Mouse (Mus musculus) neural tube, embryonic 12.5 days (tissue): ENCODE results near the gene Zrsr1. TPM values are rescaled to one million over a fixed set of nuclear protein-coding genes. Genes with fewer than 3 reads are reported as not detected.

Source experiments
- ATAC-seq: fragments of 200-750 bp; cut with Nextera tagmentation; 2 replicates; pipeline ENCODE4 v1.8.0; 2017; ENCODE audit warnings: low read depth, mild to moderate bottlenecking, moderate TSS enrichment, moderate library complexity; ENCODE audit not compliant: low FRiP score
- H3K27ac ChIP-seq: fragments of 300-500 bp; sonication (generic); 2 replicates; pipeline ENCODE4 v1.5.1; 2016
- H3K27me3 ChIP-seq: fragments of 300-500 bp; sonication (generic); replicated peaks from 2 replicates; pipeline ENCODE4 v1.6.1; 2016; ENCODE audit warnings: mild to moderate bottlenecking
- H3K36me3 ChIP-seq: fragments of 300-500 bp; sonication (generic); 2 replicates; pipeline ENCODE4 v1.6.1; 2016; ENCODE audit warnings: mild to moderate bottlenecking
- H3K4me1 ChIP-seq: fragments of 300-500 bp; sonication (generic); 2 replicates; pipeline ENCODE4 v1.6.1; 2016
- H3K4me2 ChIP-seq: fragments of 300-500 bp; sonication (generic); replicated peaks from 2 replicates; pipeline ENCODE4 v1.6.1; 2016; ENCODE audit warnings: mild to moderate bottlenecking
- H3K4me3 ChIP-seq: fragments of 300-500 bp; sonication (generic); 2 replicates; pipeline ENCODE4 v1.5.1; 2016
- H3K9ac ChIP-seq: fragments of 300-500 bp; sonication (generic); 2 replicates; pipeline ENCODE4 v1.6.1; 2016; ENCODE audit warnings: mild to moderate bottlenecking
- H3K9me3 ChIP-seq: fragments of 300-500 bp; sonication (generic); 2 replicates; pipeline ENCODE4 v1.6.1; 2016; ENCODE audit warnings: mild to moderate bottlenecking
- WGBS: fragments of 180-500 bp; shearing (Covaris S2); methylation state at CpG from one replicate; pipeline ENCODE4 v1.1.7; 2016; 5-methylcytosine and 5-hydroxymethylcytosine counted together
- polyA plus RNA-seq: library from polyadenylated mRNA; unstranded; fragments of >200 nt; fragmentation: Nextera tagmentation; extraction: Ambion mirVana; gene quantifications from 2 replicates; pipeline ENCODE4 v1.2.1, GENCODE M21; 2016

The Zrsr1 gene
- polyA plus RNA-seq, 1 experiment from 2014 or later: 6.3 TPM

GRCm38 (mm10) chr11:22950131-22950530 is 21.7 kb upstream of the Zrsr1 start:
- H3K9me3 ChIP-seq: no peaks in the 10 kb centered on the region
- H3K27me3 ChIP-seq: no peaks in the 10 kb centered on the region
- no peaks in the 10 kb centered on the region for H3K4me1 ChIP-seq
- H3K9ac ChIP-seq: no peak overlapping the region
- no peak overlapping the region for H3K27ac ChIP-seq
- peaks cover 2% of the 10 kb centered on the region; the same call in 1 of the 2 replicates for H3K36me3 ChIP-seq
- no peak overlapping the region for H3K4me3 ChIP-seq
- WGBS: 94% methylated on average over 6 of the region's 6 CpGs
- no peak overlapping the region for H3K4me2 ChIP-seq
- no peak for ATAC-seq

- ATAC-seq: no peak
- Histone ChIP-seq H3K36me3 (peaks cover 2% of the 10 kb centered on the region; the same call in 1 of the 2 replicates), H3K9ac (no peak overlapping the region), H3K27ac (no peak overlapping the region), H3K4me1 (no peaks in the 10 kb centered on the region), H3K4me3 (no peak overlapping the region), H3K9me3 (no peaks in the 10 kb centered on the region), H3K4me2 (no peak overlapping the region), H3K27me3 (no peaks in the 10 kb centered on the region)
- WGBS: 92% methylated on average over 7 of the region's 7 CpGs
Observed at GRCm38 (mm10) chr11:22952668-22953067, 19.1 kb upstream of the Zrsr1 start.

GRCm38 (mm10) chr11:22956346-22956745 is 15.5 kb upstream of the Zrsr1 start:
- H3K36me3 ChIP-seq: peaks cover 2% of the 10 kb centered on the region; the same call in 1 of the 2 replicates
- 96% methylated on average over 6 of the region's 6 CpGs for WGBS
- no peaks in the 10 kb centered on the region for H3K4me1 ChIP-seq
- ATAC-seq: no peak
- no peaks in the 10 kb centered on the region for H3K9me3 ChIP-seq
- H3K4me2 ChIP-seq: no peak overlapping the region
- no peak overlapping the region for H3K9ac ChIP-seq
- H3K27ac ChIP-seq: no peak overlapping the region
- H3K4me3 ChIP-seq: no peak overlapping the region
- H3K27me3 ChIP-seq: no peaks in the 10 kb centered on the region

GRCm38 (mm10) chr11:22956830-22957229 is 15.0 kb upstream of the Zrsr1 start:
- no peak overlapping the region for H3K4me3 ChIP-seq
- peaks cover 2% of the 10 kb centered on the region; the same call in 1 of the 2 replicates for H3K36me3 ChIP-seq
- H3K27ac ChIP-seq: no peak overlapping the region
- no peak for ATAC-seq
- WGBS: 80% methylated on average over 4 of the region's 4 CpGs
- H3K27me3 ChIP-seq: no peaks in the 10 kb centered on the region
- H3K4me1 ChIP-seq: no peaks in the 10 kb centered on the region
- no peak overlapping the region for H3K9ac ChIP-seq
- H3K9me3 ChIP-seq: no peaks in the 10 kb centered on the region
- no peak overlapping the region for H3K4me2 ChIP-seq

- Histone ChIP-seq H3K4me3 (no peak overlapping the region), H3K27ac (no peak overlapping the region), H3K9ac (no peak overlapping the region), H3K4me1 (no peaks in the 10 kb centered on the region), H3K4me2 (no peak overlapping the region), H3K9me3 (no peaks in the 10 kb centered on the region), H3K36me3 (peaks cover 2% of the 10 kb centered on the region; the same call in 1 of the 2 replicates), H3K27me3 (no peaks in the 10 kb centered on the region)
- 88% methylated on average over 4 of the region's 4 CpGs for WGBS
- ATAC-seq: no peak
Observed at GRCm38 (mm10) chr11:22957791-22958374, 13.9 kb upstream of the Zrsr1 start.

GRCm38 (mm10) chr11:22962101-22962500 is 9.7 kb upstream of the Zrsr1 start:
- Histone ChIP-seq H3K27ac (no peak overlapping the region), H3K4me2 (no peak overlapping the region), H3K4me1 (no peaks in the 10 kb centered on the region), H3K36me3 (peaks cover 6% of the 10 kb centered on the region), H3K9me3 (0 out of 2 replicates have a peak, but pooled peaks cover 7% of the 10 kb centered on the region), H3K4me3 (no peak overlapping the region), H3K27me3 (no peaks in the 10 kb centered on the region), H3K9ac (no peak overlapping the region)
- WGBS: 91% methylated on average over 1 of the region's 1 CpGs
- ATAC-seq: no peak

GRCm38 (mm10) chr11:22964401-22964800 is 7.4 kb upstream of the Zrsr1 start:
- H3K36me3 ChIP-seq: peaks cover 6% of the 10 kb centered on the region
- no peaks in the 10 kb centered on the region for H3K4me1 ChIP-seq
- no peak for ATAC-seq
- no peak overlapping the region for H3K4me3 ChIP-seq
- no peak overlapping the region for H3K9ac ChIP-seq
- H3K27me3 ChIP-seq: no peaks in the 10 kb centered on the region
- 0 out of 2 replicates have a peak, but pooled peaks cover 11% of the 10 kb centered on the region for H3K9me3 ChIP-seq
- no peak overlapping the region for H3K4me2 ChIP-seq
- H3K27ac ChIP-seq: no peak overlapping the region
- 74% methylated on average over 4 of the region's 4 CpGs for WGBS

- H3K4me1 ChIP-seq: no peaks in the 10 kb centered on the region
- H3K9ac ChIP-seq: no peak overlapping the region
- no peak overlapping the region for H3K4me2 ChIP-seq
- no peak for ATAC-seq
- H3K27ac ChIP-seq: no peak overlapping the region
- H3K36me3 ChIP-seq: peaks cover 6% of the 10 kb centered on the region
- 0 out of 2 replicates have a peak, but pooled peaks cover 11% of the 10 kb centered on the region for H3K9me3 ChIP-seq
- H3K4me3 ChIP-seq: no peak overlapping the region
- 82% methylated on average over 4 of the region's 4 CpGs for WGBS
- no peaks in the 10 kb centered on the region for H3K27me3 ChIP-seq
Observed at GRCm38 (mm10) chr11:22965503-22965902, 6.3 kb upstream of the Zrsr1 start.

- Histone ChIP-seq H3K4me3 (no peak overlapping the region), H3K9me3 (peaks cover 30% of the 10 kb centered on the region; the same call in 1 of the 2 replicates), H3K4me2 (no peak overlapping the region), H3K4me1 (no peaks in the 10 kb centered on the region), H3K27ac (no peak overlapping the region), H3K36me3 (peaks cover 24% of the 10 kb centered on the region), H3K9ac (no peak overlapping the region), H3K27me3 (no peaks in the 10 kb centered on the region)
- 78% methylated on average over 6 of the region's 6 CpGs for WGBS
- no peak for ATAC-seq
Observed at GRCm38 (mm10) chr11:22969486-22969885, 2.3 kb upstream of the Zrsr1 start.

GRCm38 (mm10) chr11:22970546-22970945 is 1.3 kb upstream of the Zrsr1 start:
- Histone ChIP-seq H3K9ac (no peak overlapping the region), H3K4me3 (no peak overlapping the region), H3K27ac (no peak overlapping the region), H3K27me3 (no peaks in the 10 kb centered on the region), H3K9me3 (peaks cover 30% of the 10 kb centered on the region; the same call in 1 of the 2 replicates), H3K4me1 (peaks cover 3% of the 10 kb centered on the region; the same call in 1 of the 2 replicates), H3K4me2 (no peak overlapping the region), H3K36me3 (peaks cover 24% of the 10 kb centered on the region)
- WGBS: 100% methylated on average over 1 of the region's 1 CpGs
- no peak for ATAC-seq

- Histone ChIP-seq H3K4me3 (peak overlapping the region; percentile 44), H3K36me3 (peaks cover 22% of the 10 kb centered on the region), H3K27me3 (no peaks in the 10 kb centered on the region), H3K4me1 (peaks cover 18% of the 10 kb centered on the region), H3K9me3 (peaks cover 19% of the 10 kb centered on the region; the same call in 1 of the 2 replicates), H3K27ac (no peak overlapping the region), H3K9ac (peak overlapping the region; percentile 53), H3K4me2 (peak overlapping the region; percentile 62)
- 50% methylated on average over 44 of the region's 46 CpGs for WGBS
- peak; percentile 70 for ATAC-seq
Observed at GRCm38 (mm10) chr11:22972746-22973526, 1.1 kb downstream of the Zrsr1 start.

GRCm38 (mm10) chr11:22973599-22973998 is 1.8 kb downstream of the Zrsr1 start:
- Histone ChIP-seq H3K27me3 (no peaks in the 10 kb centered on the region), H3K27ac (no peak overlapping the region), H3K9me3 (peaks cover 19% of the 10 kb centered on the region; the same call in 1 of the 2 replicates), H3K36me3 (peaks cover 27% of the 10 kb centered on the region), H3K4me3 (peak overlapping the region; percentile 44), H3K4me1 (peaks cover 18% of the 10 kb centered on the region), H3K9ac (peak overlapping the region; percentile 53), H3K4me2 (peak overlapping the region; percentile 62)
- WGBS: 49% methylated on average over 14 of the region's 14 CpGs
- no peak for ATAC-seq
